Comparison of ENCODE assay signal across 18 mouse cellular contexts in genomic region chr2:106857711-106858110, GRCm38 (mm10).
DNase-seq lines count a peak whose midpoint lies in the region; ATAC-seq and TF ChIP-seq lines count a peak whose summit lies in the region.
"Had no signal": no experiment of that assay in that cellular context is flagged by ENCODE, and none has a peak within 500 bp of the region (broad histone marks: within the 10 kb centered on the region; RNA-seq: fewer than 3 reads in every experiment).

No protein-coding gene starts in this region.

- H3K9ac ChIP-seq in heart, embryonic 12.5 days: no peak overlapping the region
- H3K9ac ChIP-seq in kidney, embryonic 16.5 days (replicated peaks; ENCODE audit: low read length): no peak overlapping the region
- H3K9ac ChIP-seq in stomach, embryonic 14.5 days (replicated peaks; ENCODE audit: low read depth, low read length): no peak overlapping the region
- no peak overlapping the region for H3K9ac ChIP-seq in stomach, postnatal 0 days (ENCODE audit: low read length)
- H3K9ac ChIP-seq: forebrain, embryonic 12.5 days; hindbrain, embryonic 13.5 days; limb, embryonic 12.5 days; liver, embryonic 13.5 days; midbrain, embryonic 15.5 days had no signal

- H3K27me3 ChIP-seq in heart, embryonic 12.5 days (replicated peaks): no peaks in the 10 kb centered on the region
- H3K27me3 ChIP-seq in kidney, embryonic 16.5 days (ENCODE audit: insufficient read depth, low read length): no peaks in the 10 kb centered on the region
- H3K27me3 ChIP-seq in stomach, embryonic 14.5 days (ENCODE audit: control insufficient read depth, insufficient read depth, low read length): no peaks in the 10 kb centered on the region
- no peaks in the 10 kb centered on the region for H3K27me3 ChIP-seq in stomach, postnatal 0 days (ENCODE audit: control insufficient read depth, insufficient read depth, low read length)
- H3K27me3 ChIP-seq: forebrain, embryonic 12.5 days; hindbrain, embryonic 13.5 days; liver, embryonic 13.5 days; megakaryocyte, embryonic 14.5 days; midbrain, embryonic 15.5 days had no signal

- TF ChIP-seq EP300 in stomach, postnatal 0 days (optimal IDR thresholded peaks at IDR 0.05): no peak

- DNase-seq in heart, adult 11 months: no peak
- DNase-seq in kidney, adult 18-20 months: no peak
- no peak for DNase-seq in stomach, postnatal 0 days (ENCODE audit: low spot score)
- DNase-seq in ovary, adult 18-20 months (ENCODE audit: low spot score): no peak
- DNase-seq: adrenal gland, postnatal 14 days; kidney, adult 8-10 months; liver, embryonic 13.5 days; retina, postnatal 1 day; thymus, postnatal 36 days had no signal

- H3K4me3 ChIP-seq in heart, embryonic 12.5 days: no peak overlapping the region
- H3K4me3 ChIP-seq in kidney, embryonic 16.5 days (ENCODE audit: low read length): no peak overlapping the region
- H3K4me3 ChIP-seq in stomach, embryonic 14.5 days (ENCODE audit: low read depth, low read length): no peak overlapping the region
- H3K4me3 ChIP-seq in stomach, postnatal 0 days (ENCODE audit: low read depth, low read length): no peak overlapping the region
- H3K4me3 ChIP-seq: forebrain, embryonic 12.5 days; hindbrain, embryonic 13.5 days; limb, embryonic 12.5 days; liver, embryonic 13.5 days; megakaryocyte, embryonic 14.5 days; midbrain, embryonic 15.5 days had no signal

- H3K4me2 ChIP-seq in heart, embryonic 12.5 days: no peak overlapping the region
- no peak overlapping the region for H3K4me2 ChIP-seq in kidney, embryonic 16.5 days (replicated peaks; ENCODE audit: low read depth, low read length)
- no peak overlapping the region for H3K4me2 ChIP-seq in stomach, embryonic 14.5 days (replicated peaks; ENCODE audit: low read depth, low read length)
- H3K4me2 ChIP-seq in stomach, postnatal 0 days (replicated peaks; ENCODE audit: low read depth): no peak overlapping the region
- H3K4me2 ChIP-seq: forebrain, embryonic 12.5 days; hindbrain, embryonic 13.5 days; liver, embryonic 13.5 days; midbrain, embryonic 15.5 days had no signal

- H3K4me1 ChIP-seq in heart, embryonic 12.5 days (replicated peaks): peaks cover 75% of the 10 kb centered on the region
- peaks cover 47% of the 10 kb centered on the region for H3K4me1 ChIP-seq in kidney, embryonic 16.5 days (ENCODE audit: insufficient read depth, low read length)
- peaks cover 39% of the 10 kb centered on the region for H3K4me1 ChIP-seq in stomach, embryonic 14.5 days (ENCODE audit: control insufficient read depth, insufficient read depth, low read length)
- H3K4me1 ChIP-seq in stomach, postnatal 0 days (replicated peaks; ENCODE audit: control insufficient read depth, insufficient read depth): peaks cover 5% of the 10 kb centered on the region; the same call in 1 of the 2 replicates
- H3K4me1 ChIP-seq: liver, embryonic 13.5 days; megakaryocyte, embryonic 14.5 days had no signal

- H3K9me3 ChIP-seq in heart, embryonic 12.5 days (replicated peaks): no peaks in the 10 kb centered on the region
- H3K9me3 ChIP-seq in kidney, embryonic 16.5 days (ENCODE audit: low read length): no peaks in the 10 kb centered on the region
- H3K9me3 ChIP-seq in stomach, embryonic 14.5 days (ENCODE audit: control insufficient read depth, low read depth, low read length): no peaks in the 10 kb centered on the region
- H3K9me3 ChIP-seq in stomach, postnatal 0 days (ENCODE audit: control insufficient read depth, low read length): no peaks in the 10 kb centered on the region
- H3K9me3 ChIP-seq: forebrain, embryonic 12.5 days; hindbrain, embryonic 13.5 days; limb, embryonic 12.5 days; liver, embryonic 13.5 days; midbrain, embryonic 15.5 days had no signal

- H3K36me3 ChIP-seq in heart, embryonic 12.5 days: no peaks in the 10 kb centered on the region
- no peaks in the 10 kb centered on the region for H3K36me3 ChIP-seq in kidney, embryonic 16.5 days (ENCODE audit: insufficient read depth, low read length)
- H3K36me3 ChIP-seq in stomach, embryonic 14.5 days (ENCODE audit: control insufficient read depth, insufficient read depth, low read length): no peaks in the 10 kb centered on the region
- H3K36me3 ChIP-seq in stomach, postnatal 0 days (ENCODE audit: control insufficient read depth, insufficient read depth, low read length): no peaks in the 10 kb centered on the region
- H3K36me3 ChIP-seq: forebrain, embryonic 12.5 days; G1E; hindbrain, embryonic 13.5 days; liver, embryonic 13.5 days; midbrain, embryonic 15.5 days had no signal

- TF ChIP-seq CTCF in stomach, postnatal 0 days (IDR thresholded peaks at IDR 0.05; ENCODE audit: low read depth): no peak

- 34% methylated on average over 4 of the region's 4 CpGs for WGBS in heart, embryonic 12.5 days
- 45% methylated on average over 4 of the region's 4 CpGs for WGBS in kidney, embryonic 16.5 days
- WGBS in stomach, embryonic 14.5 days: 19% methylated on average over 4 of the region's 4 CpGs
- WGBS in stomach, postnatal 0 days: 22% methylated on average over 4 of the region's 4 CpGs

- ATAC-seq in heart, embryonic 12.5 days (ENCODE audit: insufficient number of reproducible peaks, low FRiP score): no peak
- ATAC-seq in kidney, embryonic 16.5 days (ENCODE audit: low FRiP score, low TSS enrichment): peak; percentile 28
- ATAC-seq in stomach, embryonic 14.5 days (ENCODE audit: insufficient number of reproducible peaks, insufficient read depth, low FRiP score, low read depth): peak; percentile 56
- no peak for ATAC-seq in stomach, postnatal 0 days (ENCODE audit: low FRiP score, low TSS enrichment)
- ATAC-seq: midbrain, embryonic 15.5 days had no signal

- peak overlapping the region; percentile 70 for H3K27ac ChIP-seq in heart, embryonic 12.5 days (ENCODE audit: poor library complexity, severe bottlenecking)
- peak overlapping the region; percentile 50 for H3K27ac ChIP-seq in kidney, embryonic 16.5 days (ENCODE audit: low read length)
- peak overlapping the region; percentile 34; the same call in 1 of the 2 replicates for H3K27ac ChIP-seq in stomach, embryonic 14.5 days (ENCODE audit: low read length)
- no peak overlapping the region for H3K27ac ChIP-seq in stomach, postnatal 0 days (replicated peaks)
- H3K27ac ChIP-seq: hindbrain, embryonic 13.5 days; liver, embryonic 13.5 days; midbrain, embryonic 15.5 days had no signal

Comparison
In these comparisons a context has a peak if more than half of its experiments do, and no peak if none do; other contexts are left out.
1. ATAC-seq: peak in kidney, embryonic 16.5 days (single experiment) and stomach, embryonic 14.5 days (single experiment); none in heart, embryonic 12.5 days (single experiment) and stomach, postnatal 0 days (single experiment).